Mouse (Mus musculus) liver (tissue): ENCODE data around the gene Zbtb12.

ENCODE experiments used
- DNase-seq: peaks from one replicate; pipeline ENCODE4 v3.0.0-alpha.2; 2020; ENCODE audit warnings: mixed read lengths

The Zbtb12 gene

DNA sequence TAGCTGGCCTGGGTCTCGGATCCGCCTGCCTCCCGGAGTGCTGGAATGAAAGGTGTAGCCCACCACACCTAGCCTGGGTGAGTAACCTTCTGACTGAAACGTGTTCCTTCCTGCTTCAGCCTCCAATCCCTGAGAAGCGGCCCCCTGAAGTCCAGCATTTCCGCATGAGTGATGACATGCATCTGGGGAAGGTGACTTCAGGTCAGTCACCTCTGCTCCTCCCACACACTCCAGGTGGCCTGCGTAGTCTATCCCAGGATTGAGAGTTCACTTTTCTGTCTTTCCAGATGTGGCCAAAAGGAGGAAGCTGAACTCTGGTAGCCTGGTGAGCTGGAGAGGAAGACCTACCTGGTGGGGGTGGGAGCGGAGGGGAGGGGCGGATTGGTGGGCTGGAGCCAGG, 23.6 kb downstream of the Zbtb12 start:
- DNase-seq: no peak

DNA sequence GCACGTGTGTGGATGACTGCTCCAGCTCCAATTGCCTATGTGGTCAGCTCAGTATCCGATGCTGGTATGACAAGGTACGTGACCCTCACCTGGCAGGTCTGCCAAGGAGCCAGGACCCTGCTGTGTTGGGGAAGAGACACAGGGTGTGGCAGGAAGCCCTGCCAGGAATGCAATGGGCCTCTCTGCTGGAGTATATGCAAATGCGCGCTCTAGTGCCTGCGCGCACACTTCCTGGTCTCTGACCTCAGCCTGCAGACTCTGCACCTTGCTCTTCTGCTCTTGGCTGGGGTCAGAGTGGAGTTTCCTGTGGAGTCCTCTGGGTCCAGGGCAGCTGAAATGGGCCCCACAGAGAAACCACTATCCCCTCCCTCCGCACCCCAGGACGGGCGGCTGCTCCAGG, 31.7 kb downstream of the Zbtb12 start:
- no peak for DNase-seq

DNA sequence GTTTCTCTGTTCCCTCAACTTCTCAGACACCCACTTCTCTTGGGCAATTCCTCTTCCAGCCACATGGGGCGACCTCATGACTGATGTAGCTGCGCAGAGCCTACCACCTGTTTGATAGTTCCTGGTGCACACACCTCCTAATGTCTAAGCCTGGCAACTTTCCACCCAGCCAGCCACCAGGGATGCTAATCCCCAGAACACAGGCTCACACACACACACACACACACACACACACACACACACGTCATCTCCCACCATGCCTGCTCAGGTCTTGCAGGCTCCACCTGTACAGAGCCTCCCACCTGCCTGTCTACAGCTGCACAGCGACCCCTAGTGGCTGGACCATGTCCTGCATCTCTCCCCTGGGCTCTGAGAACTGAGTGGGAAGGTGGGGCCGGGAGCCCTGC, 32.7 kb downstream of the Zbtb12 start:
- peak; percentile 85 for DNase-seq

DNA sequence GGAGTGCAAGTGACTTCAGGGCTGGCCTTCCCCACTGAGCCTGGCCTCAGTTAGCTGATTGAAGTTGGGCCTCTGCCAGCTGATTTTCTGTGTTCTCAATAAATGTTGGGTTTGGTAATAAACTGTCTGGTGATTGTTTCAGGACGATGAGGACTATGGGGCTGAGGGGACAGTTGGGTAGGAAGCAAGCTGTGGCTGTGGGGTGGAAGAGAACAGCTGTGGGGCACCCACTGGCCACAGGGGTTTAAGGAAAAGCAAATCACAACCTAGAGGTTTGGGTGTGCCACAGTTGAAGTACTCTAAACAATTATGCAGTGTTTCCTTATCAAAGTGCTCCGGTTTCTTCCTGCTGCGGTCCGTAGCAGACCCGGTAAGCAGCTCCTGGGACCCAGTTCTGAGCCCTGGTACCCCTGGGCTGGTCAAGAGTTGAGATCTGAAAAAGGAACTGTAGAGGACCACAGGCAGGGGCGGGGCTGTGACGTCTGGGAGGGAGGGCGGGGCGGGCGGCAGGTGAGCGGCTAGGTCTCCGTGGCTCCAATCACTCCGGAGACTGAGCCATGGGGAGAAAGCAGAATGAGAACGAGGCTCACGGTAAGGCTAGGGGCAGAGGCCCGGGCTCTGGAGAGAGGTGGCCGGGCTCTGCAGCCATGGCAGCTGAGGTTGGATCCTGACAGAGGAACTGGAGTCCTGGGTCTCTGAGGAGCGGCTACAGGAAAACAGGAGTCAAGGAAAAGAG, 34.8 kb downstream of the Zbtb12 start, which contains the start of gene Slc44a4:
Slc44a4 (plus strand) TSS at position 537 of the 736 bp plus-strand sequence.
- DNase-seq: no peak

DNA sequence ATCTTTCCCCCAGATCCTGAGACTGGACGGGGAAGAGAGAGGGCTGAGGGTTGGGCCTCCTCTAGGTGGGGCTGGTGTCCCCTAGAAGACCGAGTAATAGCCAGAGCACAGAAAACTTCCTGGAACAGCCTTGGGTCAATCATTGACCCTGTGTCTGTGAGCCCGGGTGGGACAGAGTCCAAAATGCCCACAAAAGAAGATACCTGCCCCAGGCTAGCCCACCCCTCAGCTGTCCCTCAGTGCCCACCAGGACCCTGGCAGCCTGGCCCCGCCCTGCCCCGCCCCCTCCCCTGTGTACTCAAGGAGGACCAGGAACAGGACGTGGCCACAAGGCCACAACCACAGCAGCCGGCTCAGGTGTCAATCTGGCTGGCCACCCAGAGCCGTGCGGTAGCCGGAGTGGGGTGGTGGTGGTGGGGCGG, 36.1 kb downstream of the Zbtb12 start:
- DNase-seq: peak; percentile 38

DNA sequence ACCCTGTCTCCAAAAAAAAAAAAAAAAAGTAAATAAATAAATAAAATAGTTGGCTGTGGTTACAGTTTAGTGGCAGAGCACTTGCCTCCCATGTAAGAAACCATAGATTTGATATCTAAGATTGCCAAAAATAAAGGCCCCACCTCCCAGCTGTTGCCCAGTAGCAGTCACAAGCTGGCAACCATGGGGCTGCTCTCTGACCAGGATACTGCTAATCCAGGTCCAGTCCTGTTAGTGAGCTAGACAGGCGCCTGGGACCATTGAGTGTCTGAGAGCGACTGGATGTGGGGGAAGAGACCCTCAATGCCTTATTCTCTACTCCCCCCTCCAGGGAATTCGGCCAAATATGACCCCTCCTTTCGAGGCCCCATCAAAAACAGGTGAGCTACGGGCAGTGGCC, 37.0 kb downstream of the Zbtb12 start:
- DNase-seq: no peak

DNA sequence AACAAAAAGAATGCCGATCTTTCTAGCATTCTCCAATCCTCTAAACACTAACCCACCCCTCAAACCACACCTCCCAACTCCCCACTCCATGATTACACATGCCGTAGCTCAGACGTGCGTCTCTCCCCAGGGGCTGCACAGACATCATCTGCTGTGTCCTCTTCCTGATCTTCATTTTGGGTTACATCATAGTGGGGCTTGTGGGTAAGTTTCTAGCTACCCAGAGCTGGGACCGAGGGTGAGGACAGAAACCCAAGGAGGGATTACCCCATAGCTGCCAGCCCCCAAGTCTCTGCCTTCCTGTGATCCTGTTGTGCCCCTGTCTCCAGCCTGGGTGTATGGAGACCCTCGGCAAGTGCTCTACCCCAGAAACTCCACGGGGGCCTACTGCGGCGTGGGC, 37.9 kb downstream of the Zbtb12 start:
- DNase-seq: no peak

DNA sequence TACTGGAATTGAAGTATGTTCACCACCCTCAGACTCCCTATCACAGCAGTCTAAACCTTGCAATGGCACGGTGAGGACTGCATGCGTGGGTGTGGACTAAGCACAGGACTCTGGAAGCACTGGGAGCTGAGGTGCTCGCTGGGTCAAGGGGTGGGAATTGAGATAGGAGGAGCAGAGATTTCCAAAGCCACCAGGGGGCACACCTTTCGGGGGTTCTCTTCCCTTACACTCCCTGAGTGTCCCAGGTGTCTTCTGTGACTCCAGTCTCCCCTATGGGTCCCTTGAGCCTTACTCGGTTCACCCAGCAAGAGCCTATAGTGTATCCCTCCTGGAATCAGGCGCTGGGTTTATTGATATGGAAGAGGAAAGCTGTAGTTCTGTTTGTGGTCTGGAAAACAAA, 43.7 kb downstream of the Zbtb12 start:
- no peak for DNase-seq

DNA sequence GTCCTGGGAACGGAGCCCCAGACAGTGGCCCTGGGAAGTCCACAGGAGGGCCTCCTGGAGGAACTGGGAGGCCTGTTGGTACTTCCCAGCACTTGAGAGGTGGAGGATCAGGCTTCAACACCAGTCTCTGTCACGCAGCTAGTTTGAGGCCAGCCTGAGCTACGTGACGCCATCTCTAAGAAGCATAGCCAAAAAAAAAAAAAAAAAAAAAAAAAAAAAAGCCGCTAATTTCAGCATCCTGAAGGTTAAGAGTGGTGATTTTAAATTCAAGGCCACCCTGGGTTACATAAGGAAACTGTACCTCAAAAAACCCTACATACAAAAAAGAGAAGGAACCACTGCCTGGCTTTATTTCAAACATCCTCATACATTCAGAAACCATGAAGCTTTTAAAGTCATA, 45.0 kb downstream of the Zbtb12 start:
- no peak for DNase-seq

DNA sequence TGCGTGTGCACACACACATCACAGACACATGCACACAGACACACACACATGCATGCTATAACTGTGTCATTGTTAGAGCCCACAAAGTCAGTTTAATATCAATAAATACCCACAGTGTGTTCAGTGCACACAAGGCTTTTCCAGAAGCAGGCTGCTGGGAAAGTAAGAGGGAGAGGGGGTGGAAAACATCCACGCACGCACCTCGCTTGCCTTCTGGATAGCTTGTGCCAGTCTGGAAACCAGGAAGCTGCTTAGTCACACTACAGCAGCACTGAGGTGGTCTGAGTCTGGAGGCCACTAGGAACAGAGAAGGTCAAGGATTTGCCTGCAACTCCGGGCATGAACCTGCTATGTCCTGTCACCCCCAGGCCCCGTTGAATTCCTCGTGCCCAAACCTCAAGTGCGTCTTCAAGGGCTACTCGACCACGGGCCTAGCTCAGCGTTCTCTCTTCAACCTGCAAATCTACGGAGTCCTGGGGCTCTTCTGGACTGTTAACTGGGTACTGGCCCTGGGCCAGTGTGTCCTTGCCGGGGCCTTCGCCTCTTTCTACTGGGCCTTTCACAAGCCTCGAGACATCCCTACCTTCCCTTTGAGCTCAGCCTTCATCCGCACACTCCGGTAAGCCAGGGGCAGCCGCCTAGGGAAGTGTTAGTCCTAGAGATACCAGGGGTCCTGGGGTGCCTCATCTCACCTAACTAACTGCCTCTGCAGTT, 48.2 kb downstream of the Zbtb12 start:
- no peak for DNase-seq

DNA sequence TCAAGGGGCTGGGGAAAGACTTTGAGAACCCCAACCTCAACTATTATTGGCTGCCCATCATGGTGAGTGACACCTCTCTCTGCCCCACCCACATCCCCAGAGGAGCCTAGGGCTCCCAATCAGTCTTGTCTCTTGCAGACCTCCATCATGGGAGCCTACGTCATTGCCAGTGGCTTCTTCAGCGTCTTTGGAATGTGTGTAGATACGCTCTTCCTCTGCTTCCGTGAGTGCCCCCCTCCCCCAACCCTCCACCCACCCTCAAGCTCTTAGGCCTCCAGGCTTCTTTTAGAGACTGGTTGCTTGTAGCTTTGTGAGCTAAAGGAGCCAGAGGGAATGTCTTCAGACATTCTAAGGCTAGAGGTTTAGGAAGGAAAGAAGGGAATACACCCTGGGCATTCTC, 49.6 kb downstream of the Zbtb12 start:
- DNase-seq: no peak

DNA sequence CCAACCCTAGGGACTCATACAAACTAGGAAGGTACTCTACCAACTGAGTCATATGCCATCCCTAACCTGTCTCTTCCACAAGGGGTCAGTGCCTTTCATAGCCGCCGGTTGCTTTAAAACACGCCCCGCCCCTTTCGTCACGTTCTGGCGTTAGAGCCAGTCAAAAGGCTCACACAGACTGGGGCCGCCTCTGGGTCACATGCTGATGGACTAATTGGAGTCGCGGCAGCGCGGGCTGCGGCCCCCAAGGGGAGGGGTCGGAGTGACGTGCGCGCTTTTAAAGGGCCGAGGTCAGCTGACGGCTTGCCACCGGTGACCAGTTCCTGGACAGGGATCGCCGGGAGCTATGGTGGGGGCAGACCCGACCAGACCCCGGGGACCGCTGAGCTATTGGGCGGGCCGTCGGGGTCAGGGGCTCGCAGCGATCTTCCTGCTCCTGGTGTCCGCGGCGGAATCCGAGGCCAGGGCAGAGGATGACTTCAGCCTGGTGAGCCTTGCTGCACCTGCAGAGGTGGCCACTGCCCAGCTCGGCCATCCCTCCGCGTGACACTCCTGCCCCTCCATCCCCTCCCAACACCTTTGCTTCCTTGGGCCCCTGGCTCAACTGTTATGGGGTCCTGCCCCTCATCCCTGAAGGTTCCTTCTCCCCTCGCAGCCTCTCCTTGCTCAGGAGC, 51.9 kb downstream of the Zbtb12 start, which contains the start of gene Neu1:
Neu1 (plus strand) TSS at position 193 of the 674 bp plus-strand sequence.
- DNase-seq: peak; percentile 96

DNA sequence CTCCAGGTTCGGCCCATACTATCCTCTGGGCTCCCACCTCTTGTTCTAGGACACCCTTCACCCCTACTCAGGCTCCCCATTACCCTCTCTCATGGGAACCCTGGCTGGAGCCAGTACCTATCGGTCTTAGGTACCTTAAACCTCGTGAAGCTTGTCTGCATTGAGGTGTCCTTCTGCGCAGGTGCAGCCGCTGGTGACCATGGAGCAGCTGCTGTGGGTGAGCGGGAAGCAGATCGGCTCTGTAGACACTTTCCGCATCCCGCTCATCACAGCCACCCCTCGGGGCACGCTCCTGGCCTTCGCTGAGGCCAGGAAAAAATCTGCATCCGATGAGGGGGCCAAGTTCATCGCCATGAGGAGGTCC, 52.4 kb downstream of the Zbtb12 start:
- DNase-seq: no peak

DNA sequence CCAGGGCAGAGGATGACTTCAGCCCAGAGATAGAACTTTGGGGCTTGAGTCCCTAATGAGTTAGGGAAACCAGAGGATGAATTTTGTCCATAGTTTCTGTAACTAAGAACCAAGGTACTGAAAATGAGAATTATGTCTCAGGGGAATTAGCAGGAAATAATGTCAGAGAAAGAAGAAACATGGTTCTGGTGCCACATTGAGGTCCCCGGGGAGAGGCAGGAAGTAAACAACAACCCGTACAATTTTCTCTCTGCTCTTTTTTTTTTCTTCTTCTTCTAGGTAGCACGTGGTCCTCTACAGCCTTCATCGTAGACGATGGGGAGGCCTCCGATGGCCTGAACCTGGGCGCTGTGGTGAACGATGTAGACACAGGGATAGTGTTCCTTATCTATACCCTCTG, 53.0 kb downstream of the Zbtb12 start:
- no peak for DNase-seq

DNA sequence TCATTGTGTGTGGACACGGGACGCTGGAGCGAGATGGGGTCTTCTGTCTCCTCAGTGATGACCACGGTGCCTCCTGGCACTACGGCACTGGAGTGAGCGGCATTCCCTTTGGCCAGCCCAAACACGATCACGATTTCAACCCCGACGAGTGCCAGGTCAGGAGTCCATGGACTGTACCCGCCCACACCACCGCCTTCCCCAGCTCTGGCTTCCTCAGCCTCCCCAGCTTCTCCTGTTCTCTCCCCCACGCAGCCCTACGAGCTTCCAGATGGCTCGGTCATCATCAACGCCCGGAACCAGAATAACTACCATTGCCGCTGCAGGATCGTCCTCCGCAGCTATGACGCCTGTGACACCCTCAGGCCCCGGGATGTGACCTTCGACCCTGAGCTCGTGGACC, 54.7 kb downstream of the Zbtb12 start:
- no peak for DNase-seq

DNA sequence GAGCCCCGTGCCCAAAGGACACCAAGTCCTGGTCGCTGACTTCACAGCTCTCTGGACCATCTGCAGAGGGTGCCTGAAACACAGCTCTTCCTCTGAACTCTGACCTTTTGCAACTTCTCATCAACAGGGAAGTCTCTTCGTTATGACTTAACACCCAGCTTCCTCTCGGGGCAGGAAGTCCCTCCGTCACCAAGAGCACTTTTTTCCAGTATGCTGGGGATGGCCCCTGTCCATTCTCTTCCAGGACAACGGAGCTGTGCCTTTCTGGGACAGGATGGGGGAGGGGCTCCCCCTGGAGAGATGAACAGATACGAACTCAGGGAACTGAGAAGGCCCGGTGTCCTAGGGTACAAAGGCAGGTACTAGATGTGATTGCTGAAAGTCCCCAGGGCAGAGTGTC, 55.5 kb downstream of the Zbtb12 start:
- DNase-seq: no peak

DNA sequence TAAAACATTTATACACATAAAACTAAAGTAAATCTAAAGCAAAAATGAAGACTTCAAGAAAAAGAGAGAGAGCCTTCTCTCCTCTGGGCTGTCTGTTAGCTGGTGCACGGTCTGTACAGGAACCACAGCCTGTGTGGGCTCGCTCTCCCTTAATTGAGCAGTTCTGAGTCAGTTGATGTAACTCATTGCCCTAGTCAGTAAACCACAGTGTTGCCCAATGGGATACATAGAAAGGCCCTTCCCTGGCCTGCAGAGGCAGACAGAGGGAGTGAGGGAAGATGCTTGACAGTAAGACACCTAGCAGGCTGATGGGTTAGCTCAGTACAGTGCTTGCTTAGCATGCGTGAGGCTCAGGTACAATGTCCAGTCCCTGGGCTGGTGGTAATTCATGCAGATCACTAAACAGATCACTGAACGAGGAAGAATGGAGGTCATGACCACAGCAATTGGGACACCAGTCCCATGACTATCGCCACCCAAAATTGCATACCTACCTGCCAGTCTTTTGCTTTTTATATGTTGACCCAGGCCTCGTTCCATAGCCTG, 58.8 kb downstream of the Zbtb12 start:
- no peak for DNase-seq

DNA sequence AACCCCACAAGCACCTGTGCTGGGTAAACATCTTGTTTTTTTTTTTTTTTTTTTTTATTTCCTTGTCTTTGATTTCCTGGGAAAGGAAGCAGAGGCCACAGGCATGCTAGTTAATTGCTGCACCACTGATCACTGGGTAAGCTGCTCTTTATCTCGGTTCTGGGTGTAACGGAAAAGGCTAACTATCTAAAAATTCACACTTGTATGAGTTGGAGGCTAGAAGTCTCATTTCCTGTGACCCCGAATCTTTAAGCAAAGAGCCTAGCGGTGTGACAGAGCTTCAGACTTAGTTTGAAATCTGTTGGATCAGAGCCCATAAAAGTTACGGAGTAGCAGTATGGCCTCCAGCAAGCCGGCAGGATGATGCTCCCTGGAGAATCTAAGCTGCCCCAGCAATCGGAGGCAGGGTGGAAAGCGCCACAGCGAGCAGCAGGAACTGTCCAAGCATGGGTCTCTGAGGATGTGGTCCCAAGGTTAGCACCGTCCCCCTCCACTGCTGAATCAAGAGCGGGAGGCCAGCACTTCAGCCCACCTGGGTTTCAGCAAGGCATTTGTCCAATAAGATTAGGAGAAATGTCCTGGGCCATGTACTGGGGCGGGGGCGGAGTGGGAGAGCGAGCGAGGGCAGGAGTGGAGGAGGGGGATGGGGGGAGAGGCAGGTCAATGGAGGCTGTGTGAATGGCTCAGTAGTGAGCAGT, 62.2 kb downstream of the Zbtb12 start:
- peak; percentile 38 for DNase-seq

DNA sequence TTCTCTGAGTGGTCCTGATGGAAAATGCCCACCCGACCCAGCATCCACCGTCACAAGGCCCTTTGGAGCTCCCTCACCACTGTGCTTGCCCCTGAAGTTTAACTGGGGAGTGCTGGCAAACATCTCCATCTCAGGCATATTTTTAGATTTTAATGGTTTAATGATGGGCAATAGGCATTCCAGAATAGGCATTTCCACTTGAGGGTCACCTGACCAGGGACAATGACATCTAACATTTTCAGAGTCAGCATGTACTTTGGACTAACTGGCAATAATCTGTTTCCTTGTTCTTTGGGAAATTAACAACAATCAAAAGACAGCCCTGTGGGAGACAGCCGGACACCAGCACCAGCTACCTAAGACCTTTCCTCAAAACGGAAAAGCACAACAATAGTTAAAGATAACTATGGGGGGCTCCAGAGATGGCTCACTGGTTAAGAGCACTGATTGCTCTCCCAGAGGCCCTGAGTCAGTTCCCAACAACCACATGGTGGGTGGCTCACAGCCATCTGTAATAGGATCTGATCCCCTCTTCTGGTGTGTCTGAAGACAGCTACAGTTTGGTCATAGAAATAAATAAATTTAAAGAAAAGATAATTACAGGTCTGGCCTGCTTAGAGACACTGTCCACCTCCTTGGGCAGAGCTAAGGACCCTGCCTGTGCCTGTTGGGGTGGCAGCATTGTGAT, 64.0 kb downstream of the Zbtb12 start:
- no peak for DNase-seq

DNA sequence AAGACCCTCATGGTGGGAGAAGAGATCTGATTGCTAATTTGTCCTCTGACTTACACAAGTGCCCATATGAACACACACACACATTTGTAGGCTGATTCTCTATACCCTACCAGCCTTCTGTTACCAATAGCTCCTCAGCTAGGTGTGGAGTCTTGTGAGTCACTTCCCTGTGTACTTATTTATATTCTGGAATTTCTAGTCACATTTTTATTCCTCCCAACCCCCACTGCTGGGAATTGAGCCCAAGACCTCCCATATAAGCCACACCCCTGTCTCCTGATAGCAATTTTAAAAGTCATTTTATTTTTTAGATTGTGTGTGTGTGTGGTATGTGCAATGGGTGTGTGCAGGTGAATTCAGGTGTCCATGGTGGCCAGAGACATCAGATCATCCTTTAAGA, 65.1 kb downstream of the Zbtb12 start:
- no peak for DNase-seq
